Mouse (Mus musculus) G1E (cell line): ENCODE data around the gene Aire.

ENCODE experiments used
- CTCF ChIP-seq: IDR thresholded peaks from 2 replicates; pipeline ENCODE4 v1.5.1; 2012; ENCODE audit warnings: low read depth, low read length, inconsistent platforms, mixed read lengths
- TAL1 ChIP-seq: conservative IDR thresholded peaks from 2 replicates; pipeline ENCODE4 v1.6.1; 2012; ENCODE audit warnings: low read depth, low read length, inconsistent platforms, mixed read lengths

DNA sequence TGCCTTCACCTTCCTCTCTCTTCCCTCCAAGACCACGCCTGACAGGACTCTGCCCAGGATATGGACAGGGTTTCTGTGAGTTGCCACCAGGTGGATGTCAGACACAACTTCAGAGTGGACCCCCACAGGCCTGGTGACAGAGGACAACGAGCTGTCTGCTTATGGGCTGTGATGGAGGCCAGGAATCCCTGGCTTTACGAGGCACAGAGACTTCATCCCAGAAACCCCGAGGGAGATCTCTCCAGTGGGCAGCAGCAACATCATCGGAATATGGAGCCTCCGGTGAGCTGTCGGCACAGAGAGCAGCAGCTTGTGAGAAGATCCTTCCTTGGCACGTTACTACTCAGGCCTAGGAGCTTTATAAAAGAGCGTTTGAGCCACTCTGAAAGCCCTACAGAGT lies 34.5 kb upstream of the Aire start:
- no peak for TF ChIP-seq CTCF
- TF ChIP-seq TAL1 = no peak
